Mouse (Mus musculus): ENCODE data around the gene Heatr5b.

Heatr5b gene

DNA sequence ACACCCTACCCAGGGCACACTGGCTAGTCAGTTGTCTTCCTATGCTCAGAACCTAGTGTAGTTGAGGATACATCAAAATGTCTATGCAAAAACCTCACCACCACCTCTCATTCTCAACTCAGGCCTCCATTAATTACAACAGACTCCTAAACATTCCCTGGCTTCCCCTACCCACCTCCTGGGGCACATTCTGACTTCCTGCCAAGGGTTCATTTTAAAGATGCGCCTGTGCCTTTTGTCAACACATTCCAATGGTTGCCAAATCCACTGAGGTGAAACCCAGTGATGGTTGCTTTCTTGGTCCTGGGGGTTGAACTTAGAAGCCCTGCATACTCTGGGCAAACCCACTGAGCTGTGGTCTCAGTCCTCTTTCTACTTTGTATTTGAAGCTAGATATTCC, 103.1 kb downstream of the Heatr5b start:
- ChIA-PET POLR2A (interaction anchor here in 1 of 4 experiments (1.0 kb wide), 1 partner anchor 20 kb away, joined by 8 read pairs; no protein-coding TSS in a partner anchor), CTCF (interaction anchor here in 1 of 4 experiments (0.8 kb wide), 1 partner anchor 112 kb away, joined by 3 read pairs; no protein-coding TSS in a partner anchor)

DNA sequence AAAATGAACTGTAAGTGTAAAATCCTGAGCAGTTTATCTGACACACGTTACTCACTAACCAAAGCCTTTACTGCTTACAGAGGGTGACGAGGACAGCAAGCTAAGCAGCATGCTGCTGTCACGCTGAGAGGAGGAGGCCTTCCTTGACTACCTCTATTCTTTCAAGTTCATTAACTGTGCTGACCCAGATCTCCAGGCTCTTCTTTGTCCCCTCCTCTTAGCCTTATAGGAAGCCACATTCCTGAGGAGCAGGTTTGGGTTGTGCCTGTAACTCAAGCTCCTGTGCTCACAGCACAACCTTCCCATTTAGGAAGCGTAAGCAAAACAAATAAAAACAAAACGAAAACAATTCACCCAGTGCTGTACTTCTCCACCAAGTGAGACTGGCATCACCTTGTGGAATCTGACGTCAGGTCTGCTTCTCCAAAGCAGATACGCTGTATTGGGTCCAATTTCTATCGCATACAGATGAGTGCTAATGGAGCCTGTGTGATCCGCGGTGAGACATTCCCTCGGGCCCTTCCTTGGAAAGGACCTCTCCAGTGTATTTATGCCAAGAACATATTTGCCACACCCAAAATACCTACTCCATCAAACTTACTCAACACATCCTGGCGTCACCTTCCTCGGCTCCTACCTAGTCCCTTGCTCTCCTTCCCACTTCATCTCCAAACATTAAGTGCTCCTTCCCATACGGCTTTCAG, 108.3 kb downstream of the Heatr5b start:
- CTCF ChIA-PET: no interaction called here
- POLR2A ChIA-PET: interaction anchor here in 3 of 4 experiments (0.9 to 2.1 kb wide), 4 partner anchors 8 to 9 kb away, joined by 3 to 8 read pairs (median 5); no protein-coding TSS in a partner anchor

DNA sequence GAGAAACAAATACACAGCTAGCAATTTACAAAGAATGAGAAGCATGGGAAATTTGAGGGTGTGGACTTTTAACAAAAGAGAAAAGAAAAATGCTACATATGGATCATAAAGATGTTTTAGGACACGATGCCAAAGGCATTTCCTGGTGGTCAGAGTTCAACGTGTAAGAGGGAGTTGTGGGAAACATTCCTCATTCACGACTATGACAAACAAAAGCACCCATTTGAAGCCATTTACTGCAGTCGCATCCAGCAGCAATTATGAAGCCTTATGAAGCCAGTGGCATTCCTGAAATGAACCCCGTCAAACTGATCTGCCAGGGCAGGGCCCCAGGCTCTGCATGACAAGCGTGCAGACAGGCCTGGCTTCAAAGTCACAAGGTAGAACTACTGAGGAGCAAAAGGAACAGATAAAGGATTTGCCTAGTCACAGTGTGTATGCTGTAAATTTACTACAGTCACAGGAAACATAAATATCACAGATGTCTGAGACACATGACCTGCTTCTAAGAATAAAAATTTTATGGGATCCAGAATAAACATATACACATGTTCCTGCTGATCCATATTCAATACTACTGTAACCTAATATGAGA, 110.6 kb downstream of the Heatr5b start:
- POLR2A ChIA-PET: no interaction called here
- CTCF ChIA-PET: no interaction called here

- CTCF ChIA-PET: no interaction called here
- POLR2A ChIA-PET: interaction anchor here in 1 of 4 experiments (1.3 kb wide), 1 partner anchor 15 kb away, joined by 3 read pairs; no protein-coding TSS in a partner anchor
Observed at GRCm38 (mm10) chr17:78721690-78722089, 113.5 kb downstream of the Heatr5b start.

GRCm38 (mm10) chr17:78719086-78719485, 116.1 kb downstream of the Heatr5b start:
- POLR2A ChIA-PET: interaction anchor here in 1 of 4 experiments (0.5 to 1.2 kb wide), 2 partner anchors 16 to 336 kb away, joined by 3 read pairs; no protein-coding TSS in a partner anchor
- CTCF ChIA-PET: no interaction called here

GRCm38 (mm10) chr17:78710258-78710657, 124.9 kb downstream of the Heatr5b start:
- ChIA-PET POLR2A (interaction anchor here in 1 of 4 experiments (1.2 kb wide), 1 partner anchor 9 kb away, joined by 3 read pairs; no protein-coding TSS in a partner anchor), CTCF (no interaction called here)

GRCm38 (mm10) chr17:78708422-78708821, 126.7 kb downstream of the Heatr5b start:
- ChIA-PET POLR2A (interaction anchor here in 1 of 4 experiments (0.6 kb wide), 1 partner anchor 159 kb away, joined by 4 read pairs; no protein-coding TSS in a partner anchor), CTCF (no interaction called here)

GRCm38 (mm10) chr17:78702988-78703387, 132.2 kb downstream of the Heatr5b start:
- POLR2A ChIA-PET: interaction anchor here in 1 of 4 experiments (1.0 to 1.2 kb wide), 2 partner anchors 13 to 15 kb away, joined by 3 read pairs; no protein-coding TSS in a partner anchor
- CTCF ChIA-PET: no interaction called here

Data from embryonic stem cell, embryonic (primary cell).